10 mouse cellular contexts compared by ENCODE assay signal in genomic region chr6:137980905-137981696, GRCm38 (mm10).
DNase-seq lines count a peak whose midpoint lies in the region; ATAC-seq lines count a peak whose summit lies in the region.
"Had no signal": no experiment of that assay in that cellular context is flagged by ENCODE, and none has a peak within 500 bp of the region (broad histone marks: within the 10 kb centered on the region; RNA-seq: fewer than 3 reads in every experiment).

No protein-coding gene starts in this region.

- no peak overlapping the region for H3K9ac ChIP-seq in kidney, embryonic 15.5 days
- H3K9ac ChIP-seq: liver, embryonic 13.5 days had no signal

- 70% methylated on average over 10 of the region's 10 CpGs for WGBS in kidney, embryonic 15.5 days

- no peak overlapping the region for H3K4me3 ChIP-seq in kidney, embryonic 15.5 days (replicated peaks)
- H3K4me3 ChIP-seq: liver, embryonic 13.5 days had no signal

- no peaks in the 10 kb centered on the region for H3K4me1 ChIP-seq in kidney, embryonic 15.5 days
- H3K4me1 ChIP-seq: liver, embryonic 13.5 days had no signal

- no peak overlapping the region for H3K4me2 ChIP-seq in kidney, embryonic 15.5 days
- H3K4me2 ChIP-seq: liver, embryonic 13.5 days had no signal

- no peaks in the 10 kb centered on the region for H3K27me3 ChIP-seq in kidney, embryonic 15.5 days
- H3K27me3 ChIP-seq: liver, embryonic 13.5 days had no signal

- no peaks in the 10 kb centered on the region for H3K36me3 ChIP-seq in kidney, embryonic 15.5 days
- H3K36me3 ChIP-seq: liver, embryonic 13.5 days had no signal

- no peak overlapping the region for H3K27ac ChIP-seq in kidney, embryonic 15.5 days
- H3K27ac ChIP-seq: liver, embryonic 13.5 days had no signal

- intact Hi-C loops in heart, postnatal 25 days (cut with DNase I) = loop anchor here (10.0 kb wide), 1 partner anchor 174 kb away; no protein-coding TSS in a partner anchor

- H3K9me3 ChIP-seq in kidney, embryonic 15.5 days (replicated peaks) = no peaks in the 10 kb centered on the region
- H3K9me3 ChIP-seq: liver, embryonic 13.5 days had no signal

- peak; percentile 13 for DNase-seq in kidney, postnatal 10 days
- DNase-seq in right cerebral cortex, postnatal 14 days = peak; percentile 21
- no peak for DNase-seq in right cerebral cortex, postnatal 25 days
- DNase-seq in thymus, postnatal 36 days = no peak
- no peak for DNase-seq in heart, postnatal 25 days (ENCODE audit: low spot score)
- DNase-seq: kidney, adult 9 months; liver, embryonic 13.5 days; thymus, postnatal 4 days had no signal

- ATAC-seq in kidney, embryonic 15.5 days (replicated peaks; ENCODE audit: low FRiP score) = no peak
- peak; percentile 43; the same call in 1 of the 2 replicates for ATAC-seq in granulocyte monocyte progenitor cell, adult 5-6 weeks (replicated peaks; ENCODE audit: poor library complexity, severe bottlenecking)

Comparison
In these comparisons a context has a peak if more than half of its experiments do, and no peak if none do; other contexts are left out.
1. DNase-seq: peak in kidney, postnatal 10 days (single experiment) and right cerebral cortex, postnatal 14 days (single experiment); none in right cerebral cortex, postnatal 25 days (single experiment), thymus, postnatal 36 days (0 of 2) and heart, postnatal 25 days (single experiment).